Mouse (Mus musculus) R1 (cell line): Measurements from ENCODE around the gene Epb42.
"Not testable (repeated sequence)": the region's sequence is repeated elsewhere in the genome, so short reads cannot be mapped to it uniquely, and the experiment has no call there.

ENCODE experiments used
- DNase-seq: peaks from one replicate; pipeline ENCODE4 v3.0.0-alpha.2; 2018; ENCODE audit warnings: low read depth, low spot score

Epb42 gene

GRCm38 (mm10) chr2:121036733-121037341, at the start of gene Epb42:
TSS of gene Epb42 (minus strand) at chr2:121037072.
- DNase-seq, result no peak

DNA sequence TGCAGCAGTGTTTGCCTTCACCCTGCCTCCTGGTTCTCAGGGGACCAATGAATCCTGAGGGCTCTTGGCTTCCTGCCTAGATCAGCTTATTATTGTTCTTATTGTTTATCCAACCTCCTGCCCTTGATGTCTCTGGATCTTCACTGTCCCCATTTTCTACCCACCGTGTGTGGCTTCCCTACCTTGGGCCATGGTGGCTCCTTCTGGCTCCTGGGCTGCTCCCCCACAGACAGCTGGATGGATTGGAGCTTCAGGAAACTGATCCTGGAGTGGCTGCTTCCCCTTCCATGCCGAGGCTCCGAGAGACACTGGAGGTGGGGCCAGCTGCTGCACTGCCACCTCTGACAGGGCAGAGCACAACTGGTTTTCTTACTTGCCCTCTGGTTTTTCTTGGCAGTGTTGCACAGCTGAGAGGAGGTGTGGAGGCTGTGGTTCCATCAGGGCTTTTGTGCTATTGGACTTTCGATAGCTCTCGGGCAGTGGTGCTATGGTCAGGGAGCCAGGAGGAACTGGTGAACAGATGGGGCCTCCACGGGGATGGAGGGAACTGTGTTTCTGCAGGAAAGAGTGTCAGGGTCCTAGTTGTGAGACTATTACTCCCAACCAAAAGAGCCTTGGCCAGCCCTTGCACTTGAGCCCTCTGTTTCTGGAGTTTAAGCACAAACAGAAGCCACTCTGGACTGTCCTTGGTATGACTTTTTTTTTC, 48.8 kb upstream of the Epb42 start, which contains the start of gene Tgm5:
Tgm5 (minus strand) TSS at position 362 of the 706 bp plus-strand sequence.
- no peak for DNase-seq

- DNase-seq, result no peak
Measured at GRCm38 (mm10) chr2:121082626-121083025, 45.8 kb upstream of the Epb42 start.

- no peak for DNase-seq
Measured at GRCm38 (mm10) chr2:121074747-121075146, 37.9 kb upstream of the Epb42 start.

GRCm38 (mm10) chr2:121071871-121072270, 35.0 kb upstream of the Epb42 start:
- DNase-seq, result peak; percentile 54

GRCm38 (mm10) chr2:121069506-121069905, 32.6 kb upstream of the Epb42 start:
- DNase-seq, result no peak

- no peak for DNase-seq
Measured at GRCm38 (mm10) chr2:121067116-121067515, 30.2 kb upstream of the Epb42 start.

DNA sequence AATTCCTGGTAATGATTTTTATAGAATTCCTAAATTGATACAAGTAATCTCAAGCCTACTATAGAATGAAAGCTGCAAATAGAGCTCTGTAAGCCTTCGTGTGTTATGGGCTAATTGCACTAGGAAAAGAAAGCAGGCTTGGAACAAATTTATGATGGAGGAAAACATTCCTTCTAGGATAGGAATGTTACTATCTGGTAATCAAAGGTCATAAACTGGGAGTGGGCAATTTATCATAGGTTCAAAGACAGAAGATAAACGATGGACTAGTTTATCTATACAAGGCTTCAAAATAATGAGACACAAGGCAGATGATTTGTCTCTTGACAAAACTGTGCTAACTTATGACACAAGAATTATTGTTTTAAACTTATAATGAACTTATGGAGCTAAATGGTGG, 24.4 kb upstream of the Epb42 start:
- DNase-seq, result no peak

GRCm38 (mm10) chr2:121057997-121058396, 21.1 kb upstream of the Epb42 start:
- DNase-seq, result no peak

DNA sequence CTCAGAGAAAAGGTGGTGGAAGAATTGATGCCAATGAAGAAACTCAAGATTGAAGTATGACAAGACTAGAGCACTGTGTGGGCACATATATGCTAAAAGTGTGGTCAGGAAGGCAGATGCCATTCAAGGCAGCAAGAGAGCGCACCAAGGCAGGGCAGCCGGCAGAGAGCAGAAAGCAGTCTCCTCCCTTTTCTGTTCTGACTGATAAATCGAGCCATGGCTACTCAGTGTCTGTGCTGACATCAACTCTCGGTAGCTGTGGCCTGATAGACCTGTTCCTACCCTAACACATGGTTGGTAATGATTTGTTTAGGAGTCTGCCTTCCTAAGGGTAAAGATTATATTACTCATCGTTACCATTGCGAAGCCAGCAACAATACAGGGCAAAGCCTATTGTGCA, 19.0 kb upstream of the Epb42 start:
- DNase-seq, result no peak

DNA sequence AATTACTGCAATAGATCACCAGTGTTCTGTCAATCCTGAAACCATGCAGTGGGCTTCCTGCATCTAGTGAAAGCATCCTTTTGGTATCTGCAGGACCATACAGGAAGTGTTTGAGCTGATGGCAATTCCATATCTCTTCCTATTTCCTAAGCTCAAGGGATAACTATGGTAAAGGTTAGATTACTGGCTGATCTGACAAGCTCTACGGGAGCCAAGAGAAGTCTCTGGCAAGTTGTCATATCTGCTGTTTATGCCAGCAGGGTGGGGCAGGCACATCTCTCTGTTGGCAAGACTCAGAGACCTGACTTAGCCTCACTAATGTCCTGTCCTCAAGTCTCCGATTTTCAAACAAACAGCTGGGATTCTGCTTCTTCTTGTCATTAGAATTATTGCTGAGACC, 17.2 kb upstream of the Epb42 start:
- no peak for DNase-seq

- no peak for DNase-seq
Measured at GRCm38 (mm10) chr2:121052176-121052575, 15.3 kb upstream of the Epb42 start.

DNA sequence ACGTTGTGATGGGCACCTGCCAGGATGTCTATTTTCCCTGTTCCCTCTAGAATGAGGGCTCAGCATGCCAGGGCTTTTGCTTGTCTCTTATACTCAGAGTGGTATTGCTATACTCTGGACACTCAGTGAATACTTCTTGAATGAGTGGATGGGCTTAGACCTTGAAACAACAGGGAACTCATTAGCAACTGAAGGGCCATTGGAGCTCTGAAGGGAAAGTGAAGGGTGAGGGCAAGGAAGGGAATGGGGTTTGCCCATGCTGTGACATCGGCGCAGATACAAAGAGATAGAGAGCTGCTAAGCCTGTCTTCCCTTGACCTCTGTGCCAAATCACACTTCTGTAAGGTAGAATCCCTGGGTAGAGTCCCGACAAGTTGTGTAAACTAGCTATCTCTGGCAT, 8.8 kb upstream of the Epb42 start:
- DNase-seq, result peak; percentile 42

GRCm38 (mm10) chr2:121041098-121041497, 4.2 kb upstream of the Epb42 start:
- DNase-seq, result peak; percentile 31

GRCm38 (mm10) chr2:121039382-121039781, 2.5 kb upstream of the Epb42 start:
- peak; percentile 13 for DNase-seq

DNA sequence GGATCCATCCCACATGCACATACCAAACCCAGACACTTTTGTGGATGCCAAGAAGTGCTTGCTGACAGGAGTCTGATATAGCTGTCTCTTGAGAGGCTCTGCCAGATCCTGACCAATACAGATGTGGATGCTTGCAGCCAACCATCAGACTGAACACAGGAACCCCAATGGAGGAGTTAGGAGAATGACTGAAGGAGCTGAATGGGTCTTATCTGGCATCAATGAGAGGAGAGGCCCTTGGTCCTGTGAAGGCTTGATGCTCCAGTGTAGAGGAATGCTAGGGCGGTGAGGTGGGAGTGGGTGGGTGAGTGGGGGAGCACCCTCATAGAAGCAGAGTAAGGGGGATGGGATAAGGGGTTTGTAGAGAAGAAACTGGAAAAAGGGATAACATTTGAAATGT, 2.0 kb upstream of the Epb42 start:
- not testable (repeated sequence) for DNase-seq

GRCm38 (mm10) chr2:121022918-121023317, 14.0 kb downstream of the Epb42 start:
- DNase-seq, result no peak

- no peak for DNase-seq
Measured at GRCm38 (mm10) chr2:121017151-121017550, 19.7 kb downstream of the Epb42 start.

- DNase-seq, result no peak
Measured at GRCm38 (mm10) chr2:121016226-121016625, 20.6 kb downstream of the Epb42 start.

- no peak for DNase-seq
Measured at GRCm38 (mm10) chr2:121015507-121015906, 21.4 kb downstream of the Epb42 start.

- DNase-seq, result no peak
Measured at GRCm38 (mm10) chr2:121012676-121013075, 24.2 kb downstream of the Epb42 start.

GRCm38 (mm10) chr2:121009071-121009677, 27.7 kb downstream of the Epb42 start:
- DNase-seq, result no peak

GRCm38 (mm10) chr2:121008664-121009007, 28.2 kb downstream of the Epb42 start:
- no peak for DNase-seq
